Mouse (Mus musculus) retina, postnatal 1 day (tissue): ENCODE data around the gene Tnfsf8.

Experiments
- DNase-seq: peaks from one replicate; pipeline ENCODE4 v3.0.0-alpha.2; 2012

Tnfsf8 gene

GRCm38 (mm10) chr4:63840457-63840856 lies 20.7 kb downstream of the Tnfsf8 start:
- peak; percentile 46 for DNase-seq

GRCm38 (mm10) chr4:63823136-63823535 lies 38.0 kb downstream of the Tnfsf8 start:
- DNase-seq = no peak

- no peak for DNase-seq
These were observed 43.6 kb downstream of the Tnfsf8 start for GRCm38 (mm10) chr4:63817505-63817904.

- no peak for DNase-seq
These were observed 45.5 kb downstream of the Tnfsf8 start for GRCm38 (mm10) chr4:63815668-63816067.

GRCm38 (mm10) chr4:63798083-63798482 lies 63.1 kb downstream of the Tnfsf8 start:
- no peak for DNase-seq

- no peak for DNase-seq
These were observed 64.6 kb downstream of the Tnfsf8 start for GRCm38 (mm10) chr4:63796527-63796926.

GRCm38 (mm10) chr4:63792328-63792727 lies 68.8 kb downstream of the Tnfsf8 start:
- no peak for DNase-seq

GRCm38 (mm10) chr4:63785466-63785865 lies 75.7 kb downstream of the Tnfsf8 start:
- no peak for DNase-seq

- DNase-seq = no peak
These were observed 77.3 kb downstream of the Tnfsf8 start for GRCm38 (mm10) chr4:63783826-63784225.

- DNase-seq = peak; percentile 4
These were observed 78.1 kb downstream of the Tnfsf8 start for GRCm38 (mm10) chr4:63782970-63783613.
